Mouse (Mus musculus) heart, embryonic 10.5 days (tissue): ENCODE measurements at regions not wholly inside any gene's neighbourhood (a gene's known extent, or its start where the extent isn't known, plus 50 kb on each side); places are given as distances from the start of the nearest gene placed in this dataset. TPM values are rescaled to one million over a fixed set of nuclear protein-coding genes. Genes with fewer than 3 reads are reported as not detected.

Experiments used
- DNase-seq: peaks from one replicate; pipeline ENCODE4 v3.0.0-alpha.2; 2017; ENCODE audit warnings: low spot score
- H3K27ac ChIP-seq: fragments of 300-500 bp; sonication (generic); 2 replicates; pipeline ENCODE4 v1.5.1; 2016; ENCODE audit warnings: mild to moderate bottlenecking
- H3K27me3 ChIP-seq: fragments of 300-500 bp; sonication (generic); 2 replicates; pipeline ENCODE4 v1.6.1; 2016; ENCODE audit warnings: mild to moderate bottlenecking; ENCODE audit not compliant: poor library complexity, insufficient read depth, severe bottlenecking
- H3K36me3 ChIP-seq: fragments of 300-500 bp; sonication (generic); 2 replicates; pipeline ENCODE4 v1.6.1; 2016; ENCODE audit warnings: mild to moderate bottlenecking, moderate library complexity
- H3K4me1 ChIP-seq: fragments of 300-500 bp; sonication (generic); 2 replicates; pipeline ENCODE4 v1.6.1; 2016; ENCODE audit warnings: mild to moderate bottlenecking
- H3K4me3 ChIP-seq: fragments of 300-500 bp; sonication (generic); 2 replicates; pipeline ENCODE4 v1.5.1; 2016; ENCODE audit warnings: mild to moderate bottlenecking, moderate library complexity
- H3K9me3 ChIP-seq: fragments of 300-500 bp; sonication (generic); 2 replicates; pipeline ENCODE4 v1.6.1; 2016; ENCODE audit warnings: mild to moderate bottlenecking, moderate library complexity
- WGBS: fragments of 180-500 bp; shearing (Covaris S2); methylation state at CpG from one replicate; pipeline ENCODE4 v1.1.7; 2016; 5-methylcytosine and 5-hydroxymethylcytosine counted together
- microRNA counts: library from miRNA; unstranded; fragments of <30 nt; microRNA quantifications from one replicate; lab custom pipeline; 2017
- microRNA-seq: library from miRNA; unstranded; fragments of <30 nt; microRNA quantifications from one replicate; pipeline ENCODE4, GENCODE M21; 2017

DNA sequence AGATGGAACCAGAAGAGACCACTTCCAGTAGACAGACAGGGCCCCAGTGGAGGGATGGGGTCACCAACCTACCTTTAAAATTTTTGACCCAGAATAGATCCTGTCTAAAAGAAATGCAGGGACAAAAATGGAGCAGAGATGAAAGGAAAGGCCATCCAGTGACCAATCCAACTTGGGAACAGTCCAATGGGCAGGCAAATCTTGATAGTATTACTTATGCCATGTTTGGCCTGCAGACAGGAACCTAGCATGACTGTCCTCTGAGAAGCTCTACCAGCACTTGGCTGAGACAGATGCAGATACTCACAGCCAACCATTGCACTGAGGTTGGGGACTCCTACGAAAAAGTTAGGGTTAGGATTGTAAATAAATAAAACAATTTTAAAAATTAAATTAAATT is 1815.4 kb upstream of the Lrrc6 start:
- Histone ChIP-seq H3K9me3 (no peaks in the 10 kb centered on the region), H3K27ac (no peak overlapping the region)
- no peak for DNase-seq

More for the DNA sequence above, 1815.4 kb upstream of the Lrrc6 start:
- WGBS: 75% methylated on average over 1 of the region's 1 CpGs
- Histone ChIP-seq H3K27me3 (no peaks in the 10 kb centered on the region), H3K4me1 (no peaks in the 10 kb centered on the region), H3K36me3 (no peaks in the 10 kb centered on the region), H3K4me3 (no peak overlapping the region)

MicroRNA genes in the stretch of these regions (microRNA counts, 519-probe panel; counts per million panel counts)
- microRNA mmu-miR-30b (lab: Ali Mortazavi, UCI) (not detected), microRNA mmu-miR-30d (lab: Ali Mortazavi, UCI) (4,123 counts per million, percentile 23 among the panel's probes with 10 or more counts)

Small RNAs in the stretch of these regions (microRNA-seq; reads per million reads assigned to microRNA genes)
- gene Mir30b: 160 reads per million, percentile 57 among the genes with 10 or more reads in this experiment
- 11,188 reads per million, percentile 96 among the genes with 10 or more reads in this experiment for gene Mir30d
